Mouse (Mus musculus) hindbrain, embryonic 10.5 days (tissue): ENCODE measurements around the gene Cog3. TPM values are rescaled to one million over a fixed set of nuclear protein-coding genes. Genes with fewer than 3 reads are reported as not detected.

Source experiments
- DNase-seq: peaks from one replicate; pipeline ENCODE4 v3.0.0-alpha.2; 2017; ENCODE audit warnings: low spot score
- H3K27ac ChIP-seq: fragments of 300-500 bp; sonication (generic); 2 replicates; pipeline ENCODE4 v1.5.1; 2016; ENCODE audit warnings: mild to moderate bottlenecking, moderate library complexity
- H3K27me3 ChIP-seq: fragments of 300-500 bp; sonication (generic); 2 replicates; pipeline ENCODE4 v1.6.1; 2016; ENCODE audit warnings: mild to moderate bottlenecking; ENCODE audit not compliant: poor library complexity, insufficient read depth, severe bottlenecking
- H3K36me3 ChIP-seq: fragments of 300-500 bp; sonication (generic); 2 replicates; pipeline ENCODE4 v1.6.1; 2016; ENCODE audit warnings: mild to moderate bottlenecking, moderate library complexity
- H3K4me1 ChIP-seq: fragments of 300-500 bp; sonication (generic); replicated peaks from 2 replicates; pipeline ENCODE4 v1.6.1; 2016; ENCODE audit warnings: mild to moderate bottlenecking
- H3K4me3 ChIP-seq: fragments of 300-500 bp; sonication (generic); 2 replicates; pipeline ENCODE4 v1.5.1; 2016; ENCODE audit warnings: mild to moderate bottlenecking, moderate library complexity
- H3K9me3 ChIP-seq: fragments of 300-500 bp; sonication (generic); 2 replicates; pipeline ENCODE4 v1.6.1; 2016; ENCODE audit warnings: mild to moderate bottlenecking, moderate library complexity
- WGBS: fragments of 180-500 bp; shearing (Covaris S2); methylation state at CpG from one replicate; pipeline ENCODE4 v1.1.7; 2016; 5-methylcytosine and 5-hydroxymethylcytosine counted together
- polyA plus RNA-seq: library from polyadenylated mRNA; unstranded; fragments of >200 nt; fragmentation: Nextera tagmentation; extraction: Ambion mirVana; gene quantifications from 2 replicates; pipeline ENCODE4 v1.2.1, GENCODE M21; 2016

Gene Cog3
- polyA plus RNA-seq, 1 experiment from 2014 or later, result 18.4 TPM

DNA sequence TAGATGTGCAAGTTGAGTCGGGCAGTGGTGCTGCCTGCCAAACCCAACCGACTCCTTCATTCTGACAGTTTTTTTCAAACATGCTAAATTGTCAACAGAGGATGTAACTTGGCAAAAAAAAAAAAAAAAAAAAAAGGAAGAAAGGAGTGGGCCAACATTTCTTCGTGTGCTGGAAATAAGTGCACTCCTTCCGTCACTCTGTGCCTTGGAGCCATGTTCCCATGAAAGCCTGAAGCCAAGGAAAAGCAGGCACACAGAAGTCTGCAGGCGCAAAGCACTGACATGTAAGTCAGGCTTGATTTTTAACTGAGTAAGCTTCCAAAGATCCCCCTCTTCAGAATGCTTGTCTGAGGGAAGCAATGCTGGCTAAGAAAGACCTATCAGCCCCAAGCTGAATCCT, 41.6 kb downstream of the Cog3 start:
- peaks cover 82% of the 10 kb centered on the region for H3K36me3 ChIP-seq
- WGBS, result 91% methylated on average over 5 of the region's 5 CpGs
- no peak for DNase-seq

DNA sequence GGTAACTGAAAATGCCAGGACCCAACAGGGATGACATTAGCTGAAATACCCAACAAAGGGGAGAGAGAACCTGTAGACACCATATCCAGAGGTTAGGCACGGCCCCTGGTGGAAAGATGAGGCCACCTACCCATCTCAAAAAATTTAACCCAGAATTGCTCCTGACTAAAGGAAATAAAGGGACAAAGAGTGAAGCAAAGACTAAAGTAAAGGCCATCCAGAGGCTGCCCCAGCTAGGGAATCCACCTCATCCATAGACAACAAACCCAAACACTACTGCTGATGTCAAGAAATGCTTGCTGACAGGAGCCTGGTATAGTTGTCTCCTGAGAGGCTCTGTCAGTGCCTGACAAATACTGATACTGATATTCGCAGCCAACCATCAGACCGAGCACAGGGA, 42.6 kb downstream of the Cog3 start:
- no peak overlapping the region for H3K27ac ChIP-seq
- H3K4me1 ChIP-seq, result peaks cover 11% of the 10 kb centered on the region; the same call in 1 of the 2 replicates
- peaks cover 77% of the 10 kb centered on the region for H3K36me3 ChIP-seq
- no peak for DNase-seq
- no peaks in the 10 kb centered on the region for H3K27me3 ChIP-seq
- H3K9me3 ChIP-seq, result no peaks in the 10 kb centered on the region
- no peak overlapping the region for H3K4me3 ChIP-seq
- WGBS, result 94% methylated on average over 3 of the region's 3 CpGs

More for the DNA sequence above, 41.6 kb downstream of the Cog3 start:
- Histone ChIP-seq H3K4me3 (no peak overlapping the region), H3K27me3 (no peaks in the 10 kb centered on the region), H3K27ac (no peak overlapping the region), H3K4me1 (peaks cover 7% of the 10 kb centered on the region; the same call in 1 of the 2 replicates), H3K9me3 (no peaks in the 10 kb centered on the region)

- no peak for DNase-seq
- H3K9me3 ChIP-seq, result no peaks in the 10 kb centered on the region
- H3K36me3 ChIP-seq, result peaks cover 79% of the 10 kb centered on the region
- H3K4me3 ChIP-seq, result no peak overlapping the region
- WGBS, result 90% methylated on average over 1 of the region's 1 CpGs
- no peaks in the 10 kb centered on the region for H3K27me3 ChIP-seq
- no peak overlapping the region for H3K27ac ChIP-seq
- peaks cover 11% of the 10 kb centered on the region; the same call in 1 of the 2 replicates for H3K4me1 ChIP-seq
Measured at GRCm38 (mm10) chr14:75708986-75709385, 45.3 kb downstream of the Cog3 start.

DNA sequence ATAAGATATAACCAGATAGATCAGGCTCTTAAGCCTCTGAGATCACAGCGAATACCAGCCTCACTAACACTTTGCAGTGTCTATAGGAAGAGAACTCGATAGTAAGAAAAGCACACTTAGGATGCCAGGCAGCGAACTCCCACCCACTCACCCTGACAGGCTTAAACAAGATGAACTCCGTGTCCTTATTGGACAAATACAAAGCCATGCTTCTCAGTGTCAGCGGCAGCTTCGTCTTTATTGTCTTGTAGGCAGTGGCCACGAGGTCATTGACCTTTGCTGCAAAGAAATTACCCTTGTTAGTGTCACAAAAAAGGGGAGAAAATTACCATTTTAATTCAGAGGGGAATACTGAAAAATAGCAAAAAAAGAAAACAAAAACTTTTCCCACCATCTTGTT, 46.5 kb downstream of the Cog3 start:
- no peaks in the 10 kb centered on the region for H3K27me3 ChIP-seq
- no peak overlapping the region for H3K4me3 ChIP-seq
- 33% methylated on average over 7 of the region's 7 CpGs for WGBS
- DNase-seq, result peak; percentile 24
- H3K36me3 ChIP-seq, result peaks cover 80% of the 10 kb centered on the region
- no peaks in the 10 kb centered on the region for H3K9me3 ChIP-seq
- peaks cover 11% of the 10 kb centered on the region; the same call in 1 of the 2 replicates for H3K4me1 ChIP-seq
- no peak overlapping the region for H3K27ac ChIP-seq

DNA sequence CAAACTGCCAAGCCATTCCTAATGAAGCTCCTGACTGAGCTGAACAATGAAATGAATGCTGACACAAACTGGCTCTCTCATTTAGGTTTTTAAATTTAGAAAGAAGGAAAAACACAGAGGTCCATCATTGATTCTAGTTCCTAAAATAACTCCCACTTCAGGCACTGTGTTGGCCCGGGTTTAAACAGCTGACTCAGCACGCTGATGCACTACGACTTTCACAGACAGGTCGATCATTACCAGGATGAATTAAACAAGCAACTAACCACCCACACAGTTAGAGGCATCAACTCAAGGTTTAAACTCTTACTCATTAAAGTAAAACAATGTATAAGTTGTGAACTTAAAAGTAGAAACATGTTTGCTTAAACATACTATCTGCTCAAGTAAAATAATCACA, 47.7 kb downstream of the Cog3 start:
- Histone ChIP-seq H3K4me3 (no peak overlapping the region), H3K36me3 (peaks cover 73% of the 10 kb centered on the region), H3K27me3 (no peaks in the 10 kb centered on the region), H3K27ac (no peak overlapping the region), H3K4me1 (peaks cover 11% of the 10 kb centered on the region; the same call in 1 of the 2 replicates), H3K9me3 (no peaks in the 10 kb centered on the region)
- WGBS, result 91% methylated on average over 4 of the region's 4 CpGs
- DNase-seq, result no peak

- WGBS, result 95% methylated on average over 1 of the region's 1 CpGs
- no peak overlapping the region for H3K4me3 ChIP-seq
- peaks cover 12% of the 10 kb centered on the region for H3K36me3 ChIP-seq
- no peaks in the 10 kb centered on the region for H3K4me1 ChIP-seq
- no peak overlapping the region for H3K27ac ChIP-seq
- H3K9me3 ChIP-seq, result no peaks in the 10 kb centered on the region
- no peak for DNase-seq
- H3K27me3 ChIP-seq, result no peaks in the 10 kb centered on the region
Measured at GRCm38 (mm10) chr14:75697928-75698327, 56.4 kb downstream of the Cog3 start.

DNA sequence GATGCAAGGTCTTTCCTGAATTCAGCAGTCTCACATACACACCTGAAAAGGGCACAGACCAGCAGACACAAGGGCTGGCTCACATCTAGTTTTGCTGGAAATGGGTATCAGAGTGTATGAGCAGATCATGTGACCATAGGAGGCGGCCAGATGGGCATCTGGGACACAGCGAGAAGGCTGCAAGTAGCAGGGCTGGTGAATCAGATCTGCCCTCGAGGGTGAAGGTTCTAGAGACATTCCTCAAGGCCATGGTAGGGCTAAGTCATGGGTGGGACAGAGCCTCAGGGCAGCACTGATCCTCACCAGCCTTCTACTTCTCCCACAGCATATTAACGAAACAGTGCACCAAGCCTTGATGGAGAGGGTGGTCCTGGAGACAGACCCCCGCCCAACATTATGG, 58.2 kb downstream of the Cog3 start:
- H3K4me1 ChIP-seq, result no peaks in the 10 kb centered on the region
- H3K27me3 ChIP-seq, result no peaks in the 10 kb centered on the region
- H3K27ac ChIP-seq, result no peak overlapping the region
- H3K9me3 ChIP-seq, result no peaks in the 10 kb centered on the region
- DNase-seq, result no peak
- H3K4me3 ChIP-seq, result no peak overlapping the region
- 87% methylated on average over 5 of the region's 5 CpGs for WGBS
- peaks cover 2% of the 10 kb centered on the region for H3K36me3 ChIP-seq

- no peak overlapping the region for H3K4me3 ChIP-seq
- DNase-seq, result no peak
- 81% methylated on average over 2 of the region's 2 CpGs for WGBS
Measured at GRCm38 (mm10) chr14:75690428-75690827, 63.9 kb downstream of the Cog3 start.

GRCm38 (mm10) chr14:75676316-75676715, 78.0 kb downstream of the Cog3 start:
- Histone ChIP-seq H3K27me3 (no peaks in the 10 kb centered on the region), H3K4me1 (0 out of 2 replicates have a peak, but pooled peaks cover 7% of the 10 kb centered on the region), H3K4me3 (no peak overlapping the region), H3K27ac (no peak overlapping the region), H3K36me3 (no peaks in the 10 kb centered on the region), H3K9me3 (no peaks in the 10 kb centered on the region)
- DNase-seq, result no peak
- WGBS, result 83% methylated on average over 6 of the region's 6 CpGs

More at GRCm38 (mm10) chr14:75690428-75690827, 63.9 kb downstream of the Cog3 start:
- H3K27ac ChIP-seq, result no peak overlapping the region
- no peaks in the 10 kb centered on the region for H3K9me3 ChIP-seq
- no peaks in the 10 kb centered on the region for H3K4me1 ChIP-seq
- H3K36me3 ChIP-seq, result no peaks in the 10 kb centered on the region
- H3K27me3 ChIP-seq, result no peaks in the 10 kb centered on the region

DNA sequence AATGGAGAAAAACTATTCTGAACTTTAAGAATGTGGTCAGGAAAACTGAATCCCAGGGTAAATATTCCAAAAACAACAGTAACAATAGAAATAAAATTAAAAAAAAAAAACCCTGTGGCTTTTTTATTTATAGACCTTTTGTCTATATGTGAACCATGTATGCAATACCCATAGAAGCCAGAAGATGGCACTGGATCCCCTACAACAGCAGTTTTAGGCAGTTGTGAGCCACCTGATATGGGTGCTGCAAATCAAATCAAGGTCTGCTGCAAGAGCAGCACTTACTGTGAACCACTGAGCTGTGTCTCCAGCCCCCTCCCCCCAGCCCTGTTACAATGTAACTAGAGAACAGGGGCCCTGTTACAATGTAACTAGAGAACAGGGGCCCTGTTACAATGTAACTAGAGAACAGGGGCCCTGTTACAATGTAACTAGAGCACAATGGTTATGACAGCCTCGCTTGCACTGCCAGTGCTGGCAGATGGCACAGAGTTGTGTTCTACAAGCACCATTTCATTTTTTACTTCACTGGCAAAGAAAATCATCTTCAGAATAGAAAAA, 85.2 kb downstream of the Cog3 start:
- Histone ChIP-seq H3K36me3 (no peaks in the 10 kb centered on the region), H3K27ac (no peak overlapping the region), H3K4me3 (no peak overlapping the region), H3K9me3 (no peaks in the 10 kb centered on the region), H3K4me1 (no peaks in the 10 kb centered on the region), H3K27me3 (no peaks in the 10 kb centered on the region)
- no peak for DNase-seq
- 78% methylated on average over 1 of the region's 1 CpGs for WGBS

GRCm38 (mm10) chr14:75665430-75666180, 88.7 kb downstream of the Cog3 start:
- H3K27ac ChIP-seq, result no peak overlapping the region
- 87% methylated on average over 2 of the region's 2 CpGs for WGBS
- no peaks in the 10 kb centered on the region for H3K9me3 ChIP-seq
- H3K36me3 ChIP-seq, result no peaks in the 10 kb centered on the region
- H3K27me3 ChIP-seq, result no peaks in the 10 kb centered on the region
- H3K4me3 ChIP-seq, result no peak overlapping the region
- no peaks in the 10 kb centered on the region for H3K4me1 ChIP-seq
- no peak for DNase-seq

DNA sequence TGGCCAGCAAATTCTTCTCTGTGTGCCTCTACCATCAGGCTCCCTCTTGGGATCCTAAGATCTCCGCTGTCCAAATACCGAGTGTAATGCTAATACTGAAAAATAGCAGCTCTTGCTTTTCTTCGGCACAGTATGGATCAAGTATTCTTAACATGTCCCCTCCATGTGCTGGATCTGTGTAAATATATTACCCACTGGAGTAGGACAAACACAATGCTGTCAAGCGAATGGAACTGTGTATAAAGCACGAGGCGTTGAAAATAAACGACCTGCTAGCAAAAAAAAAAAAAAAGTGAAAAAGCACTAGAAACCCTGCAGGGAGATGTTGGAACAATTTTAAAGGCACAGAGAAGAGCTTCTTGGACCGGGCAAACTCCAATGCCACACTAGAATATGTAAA, 92.8 kb downstream of the Cog3 start:
- Histone ChIP-seq H3K27me3 (no peaks in the 10 kb centered on the region), H3K9me3 (no peaks in the 10 kb centered on the region), H3K27ac (no peak overlapping the region), H3K36me3 (no peaks in the 10 kb centered on the region), H3K4me3 (no peak overlapping the region), H3K4me1 (peaks cover 9% of the 10 kb centered on the region; the same call in 1 of the 2 replicates)
- WGBS, result 84% methylated on average over 8 of the region's 8 CpGs
- DNase-seq, result no peak

DNA sequence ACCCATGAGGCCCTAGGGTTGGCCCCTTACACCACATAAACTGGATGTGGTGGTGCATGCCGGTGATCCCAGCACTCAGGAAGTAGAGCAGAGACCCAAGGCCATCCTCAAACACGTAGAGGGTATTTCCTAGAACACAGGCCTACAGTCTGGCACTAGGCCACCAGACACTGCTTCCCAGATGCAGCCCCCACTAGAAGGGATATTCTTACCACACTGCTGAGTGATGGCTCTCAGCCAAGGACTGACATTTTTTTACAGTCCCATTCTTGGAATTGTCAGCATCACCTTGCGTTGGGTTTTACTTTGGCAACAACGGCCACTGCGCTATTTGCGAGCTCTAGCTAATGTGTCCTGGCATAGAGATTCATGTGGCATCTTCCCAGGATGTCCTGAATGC, 93.4 kb downstream of the Cog3 start:
- H3K36me3 ChIP-seq, result no peaks in the 10 kb centered on the region
- no peak overlapping the region for H3K4me3 ChIP-seq
- H3K4me1 ChIP-seq, result peaks cover 10% of the 10 kb centered on the region; the same call in 1 of the 2 replicates
- 94% methylated on average over 6 of the region's 6 CpGs for WGBS
- no peaks in the 10 kb centered on the region for H3K9me3 ChIP-seq
- DNase-seq, result no peak
- no peak overlapping the region for H3K27ac ChIP-seq
- no peaks in the 10 kb centered on the region for H3K27me3 ChIP-seq
